Mouse (Mus musculus) intestine, embryonic 16.5 days (tissue): Measurements from ENCODE around the gene Usp2. TPM values are rescaled to one million over a fixed set of nuclear protein-coding genes. Genes with fewer than 3 reads are reported as not detected.

Experiments
- ATAC-seq: fragments of 200-750 bp; cut with Nextera tagmentation; 2 replicates; pipeline ENCODE4 v1.8.0; 2017; ENCODE audit warnings: moderate TSS enrichment, moderate library complexity
- H3K27ac ChIP-seq: fragments of 300-500 bp; sonication (generic); 2 replicates; pipeline ENCODE4 v1.5.1; 2014; ENCODE audit warnings: mild to moderate bottlenecking, low read length
- H3K27me3 ChIP-seq: fragments of 300-500 bp; sonication (generic); replicated peaks from 2 replicates; pipeline ENCODE4 v1.6.1; 2014; ENCODE audit warnings: low read length, control low read depth, mixed read lengths; ENCODE audit not compliant: control insufficient read depth, insufficient read depth
- H3K36me3 ChIP-seq: fragments of 300-500 bp; sonication (generic); 2 replicates; pipeline ENCODE4 v1.6.1; 2014; ENCODE audit warnings: low read length, control low read depth; ENCODE audit not compliant: control insufficient read depth, insufficient read depth
- H3K4me1 ChIP-seq: fragments of 300-500 bp; sonication (generic); 2 replicates; pipeline ENCODE4 v1.6.1; 2014; ENCODE audit warnings: low read length, control low read depth, mixed read lengths; ENCODE audit not compliant: control insufficient read depth, insufficient read depth
- H3K4me2 ChIP-seq: fragments of 300-500 bp; sonication (generic); 2 replicates; pipeline ENCODE4 v1.6.1; 2014; ENCODE audit warnings: low read depth, low read length, control low read depth
- H3K4me3 ChIP-seq: fragments of 300-500 bp; sonication (generic); 2 replicates; pipeline ENCODE4 v1.5.1; 2014; ENCODE audit warnings: mild to moderate bottlenecking, low read length
- H3K9ac ChIP-seq: fragments of 300-500 bp; sonication (generic); 2 replicates; pipeline ENCODE4 v1.6.1; 2014; ENCODE audit warnings: low read depth, low read length
- H3K9me3 ChIP-seq: fragments of 300-500 bp; sonication (generic); 2 replicates; pipeline ENCODE4 v1.6.1; 2016; ENCODE audit warnings: low read length, control low read depth; ENCODE audit not compliant: control insufficient read depth
- WGBS: fragments of 180-500 bp; shearing (Covaris S2); extraction: QIAGEN DNeasy Blood & Tissue Kit; methylation state at CpG from one replicate; pipeline ENCODE4 v1.1.7; 2014; 5-methylcytosine and 5-hydroxymethylcytosine counted together
- polyA plus RNA-seq: library from polyadenylated mRNA; unstranded; fragments of >200 nt; fragmentation: Nextera tagmentation; extraction: Ambion mirVana; gene quantifications from 2 replicates; pipeline ENCODE4 v1.2.1, GENCODE M21; 2015

The Usp2 gene
- polyA plus RNA-seq, 1 experiment from 2014 or later: 15.6 TPM

GRCm38 (mm10) chr9:44078955-44079756 is 12.3 kb downstream of the Usp2 start:
- no peaks in the 10 kb centered on the region for H3K9me3 ChIP-seq
- no peak overlapping the region for H3K4me3 ChIP-seq
- H3K27ac ChIP-seq: peak overlapping the region; percentile 13; the same call in 1 of the 2 replicates
- no peaks in the 10 kb centered on the region for H3K36me3 ChIP-seq
- H3K4me1 ChIP-seq: peaks cover 32% of the 10 kb centered on the region
- H3K4me2 ChIP-seq: no peak overlapping the region; the same call in 1 of the 2 replicates
- 36% methylated on average over 16 of the region's 16 CpGs for WGBS
- H3K27me3 ChIP-seq: no peaks in the 10 kb centered on the region
- H3K9ac ChIP-seq: peak overlapping the region; percentile 20; the same call in 1 of the 2 replicates
- peak; percentile 61 for ATAC-seq

GRCm38 (mm10) chr9:44079997-44080780 is 13.4 kb downstream of the Usp2 start:
- no peak overlapping the region for H3K9ac ChIP-seq
- WGBS: 72% methylated on average over 10 of the region's 10 CpGs
- H3K27ac ChIP-seq: no peak overlapping the region
- no peaks in the 10 kb centered on the region for H3K9me3 ChIP-seq
- H3K4me1 ChIP-seq: peaks cover 37% of the 10 kb centered on the region
- no peaks in the 10 kb centered on the region for H3K36me3 ChIP-seq
- ATAC-seq: no peak
- H3K4me2 ChIP-seq: no peak overlapping the region
- H3K4me3 ChIP-seq: no peak overlapping the region
- H3K27me3 ChIP-seq: no peaks in the 10 kb centered on the region

GRCm38 (mm10) chr9:44080953-44081352 is 14.1 kb downstream of the Usp2 start:
- no peak for ATAC-seq
- H3K4me1 ChIP-seq: peaks cover 42% of the 10 kb centered on the region
- WGBS: 67% methylated on average over 5 of the region's 5 CpGs

GRCm38 (mm10) chr9:44081581-44081980 is 14.8 kb downstream of the Usp2 start:
- no peak overlapping the region for H3K27ac ChIP-seq
- H3K9ac ChIP-seq: no peak overlapping the region
- H3K9me3 ChIP-seq: no peaks in the 10 kb centered on the region
- no peaks in the 10 kb centered on the region for H3K36me3 ChIP-seq
- no peak for ATAC-seq
- H3K4me1 ChIP-seq: peaks cover 48% of the 10 kb centered on the region
- no peaks in the 10 kb centered on the region for H3K27me3 ChIP-seq
- no peak overlapping the region for H3K4me3 ChIP-seq
- H3K4me2 ChIP-seq: no peak overlapping the region
- 69% methylated on average over 5 of the region's 5 CpGs for WGBS

More at GRCm38 (mm10) chr9:44080953-44081352, 14.1 kb downstream of the Usp2 start:
- Histone ChIP-seq H3K9ac (no peak overlapping the region), H3K9me3 (no peaks in the 10 kb centered on the region), H3K4me2 (no peak overlapping the region), H3K27me3 (no peaks in the 10 kb centered on the region), H3K36me3 (no peaks in the 10 kb centered on the region), H3K4me3 (no peak overlapping the region), H3K27ac (no peak overlapping the region)

- Histone ChIP-seq H3K9ac (no peak overlapping the region), H3K4me3 (no peak overlapping the region), H3K4me2 (no peak overlapping the region), H3K9me3 (no peaks in the 10 kb centered on the region), H3K36me3 (no peaks in the 10 kb centered on the region), H3K27ac (no peak overlapping the region), H3K27me3 (no peaks in the 10 kb centered on the region), H3K4me1 (peaks cover 53% of the 10 kb centered on the region)
- ATAC-seq: no peak
- WGBS: 91% methylated on average over 5 of the region's 5 CpGs
These were observed 15.4 kb downstream of the Usp2 start for GRCm38 (mm10) chr9:44082266-44082665.

GRCm38 (mm10) chr9:44083392-44084121 is 16.7 kb downstream of the Usp2 start:
- Histone ChIP-seq H3K36me3 (no peaks in the 10 kb centered on the region), H3K9me3 (no peaks in the 10 kb centered on the region), H3K27ac (peak overlapping the region; percentile 50), H3K27me3 (no peaks in the 10 kb centered on the region), H3K4me2 (peak overlapping the region; percentile 99), H3K4me3 (peak overlapping the region; percentile 66), H3K4me1 (peaks cover 57% of the 10 kb centered on the region), H3K9ac (peak overlapping the region; percentile 30; the same call in 1 of the 2 replicates)
- 9% methylated on average over 23 of the region's 23 CpGs for WGBS
- peak; percentile 45 for ATAC-seq

- Histone ChIP-seq H3K27ac (peak overlapping the region; percentile 50), H3K27me3 (no peaks in the 10 kb centered on the region), H3K9me3 (no peaks in the 10 kb centered on the region), H3K4me3 (peak overlapping the region; percentile 66), H3K4me1 (peaks cover 53% of the 10 kb centered on the region), H3K4me2 (peak overlapping the region; percentile 99), H3K9ac (peak overlapping the region; percentile 86), H3K36me3 (no peaks in the 10 kb centered on the region)
- 1% methylated on average over 14 of the region's 14 CpGs for WGBS
- peak; percentile 43 for ATAC-seq
These were observed 17.4 kb downstream of the Usp2 start for GRCm38 (mm10) chr9:44084236-44084635.

- H3K9ac ChIP-seq: peak overlapping the region; percentile 86
- peaks cover 50% of the 10 kb centered on the region for H3K4me1 ChIP-seq
- no peaks in the 10 kb centered on the region for H3K27me3 ChIP-seq
- ATAC-seq: peak; percentile 68
- WGBS: under 1% methylated on average over 62 of the region's 62 CpGs
- peak overlapping the region; percentile 50 for H3K27ac ChIP-seq
- peak overlapping the region; percentile 66 for H3K4me3 ChIP-seq
- H3K4me2 ChIP-seq: peak overlapping the region; percentile 99
- no peaks in the 10 kb centered on the region for H3K36me3 ChIP-seq
- no peaks in the 10 kb centered on the region for H3K9me3 ChIP-seq
These were observed 17.9 kb downstream of the Usp2 start for GRCm38 (mm10) chr9:44084659-44085229.
